Mouse (Mus musculus): ENCODE measurements around the gene Pdcd6ip.

Gene Pdcd6ip

DNA sequence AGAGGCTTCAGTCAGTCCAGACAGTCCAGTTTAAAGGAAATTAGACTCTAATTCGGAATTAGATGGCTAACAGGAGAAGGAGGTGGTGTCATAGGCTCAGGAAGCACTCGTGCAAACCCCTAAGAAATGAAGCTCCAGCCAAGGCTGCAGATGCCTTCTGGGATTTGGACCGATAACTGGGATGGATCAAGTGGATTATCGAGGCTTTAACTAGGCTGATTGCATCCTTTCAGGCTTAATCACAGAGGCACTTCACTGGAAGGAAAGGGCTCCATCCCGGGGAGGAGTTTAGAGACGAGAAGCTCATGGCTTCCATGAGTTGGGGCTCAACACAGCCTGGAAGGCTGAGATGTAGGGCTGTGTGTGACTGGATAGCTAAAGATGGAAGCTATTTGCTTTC is 84.0 kb downstream of the Pdcd6ip start:
- DNase-seq (ENCODE audit: low spot score) = no peak

DNA sequence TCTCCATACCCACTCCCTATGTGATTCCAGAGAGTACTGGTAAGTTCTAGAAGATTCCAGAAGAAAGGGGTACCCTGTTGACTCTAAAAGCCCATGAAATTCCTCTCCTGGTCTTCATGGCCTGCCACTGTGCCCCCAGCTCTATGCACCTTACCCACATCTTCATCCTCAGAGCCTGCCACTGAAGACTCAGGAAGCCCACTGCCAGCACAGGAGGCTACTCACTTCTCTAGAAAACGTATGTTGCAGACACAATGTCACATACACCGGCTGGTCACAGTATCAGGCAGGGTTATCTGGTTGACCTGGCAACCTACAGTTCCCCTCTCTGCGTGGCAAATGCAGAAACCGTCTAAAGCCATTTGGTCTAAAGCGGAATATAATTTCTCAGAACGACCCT is 91.0 kb downstream of the Pdcd6ip start:
- DNase-seq (ENCODE audit: low spot score) = no peak

DNA sequence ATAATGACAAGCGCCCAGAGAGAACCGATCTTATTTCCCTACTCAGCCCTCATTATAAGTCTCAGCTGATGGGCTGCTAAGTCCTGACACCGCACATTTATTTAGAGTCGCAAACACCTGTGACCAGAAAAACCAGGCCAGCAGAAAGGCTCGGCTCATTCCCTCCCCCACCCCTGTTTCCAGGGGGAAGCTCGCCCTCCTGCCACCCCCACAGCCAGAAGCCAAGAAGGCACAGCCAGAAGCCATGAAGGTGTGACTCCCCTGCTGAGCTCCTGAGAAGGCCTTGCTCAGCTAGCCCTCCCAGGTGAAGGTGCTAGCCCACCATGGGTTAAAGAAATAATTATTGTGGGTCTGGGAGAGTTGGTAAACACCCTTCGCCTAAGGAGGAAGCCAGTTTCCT is 97.3 kb downstream of the Pdcd6ip start:
- no peak for DNase-seq (ENCODE audit: low spot score)

DNA sequence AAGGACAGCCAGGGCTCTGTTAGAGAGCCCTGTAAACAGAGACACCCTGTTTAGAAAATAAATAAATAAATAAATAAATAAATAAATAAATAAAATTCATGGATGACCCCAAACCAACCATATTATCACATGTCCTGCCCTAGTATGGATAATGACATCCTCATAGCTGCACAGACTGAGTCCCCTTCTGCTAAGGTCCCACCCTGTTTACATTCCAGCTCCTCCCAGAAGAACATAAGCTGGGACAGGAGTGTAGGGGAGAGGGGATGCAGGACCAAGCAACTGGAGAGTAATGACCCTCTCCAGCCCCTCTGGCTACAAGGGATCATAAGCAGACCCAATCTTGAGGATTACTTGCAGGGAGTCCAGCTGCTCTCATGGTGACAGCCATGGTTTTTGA is 105.9 kb downstream of the Pdcd6ip start:
- no peak for DNase-seq (ENCODE audit: low spot score)
